Mouse (Mus musculus) activated CD4-positive, CD25-positive, alpha-beta regulatory T cell, adult 4 months (primary cell): Measurements from ENCODE around the gene Boc. TPM values are rescaled to one million over a fixed set of nuclear protein-coding genes. Genes with fewer than 3 reads are reported as not detected.

Experiments
- ATAC-seq: one replicate; pipeline ENCODE4 v1.8.0; 2017
- polyA plus RNA-seq, 2 experiments: library from polyadenylated mRNA; unstranded; fragments of 100-300 nt; shearing (Covaris generic); gene quantifications; one replicate each; pipeline ENCODE4 v1.2.1; 2017

Boc gene
- polyA plus RNA-seq, 2 experiments from 2014 or later, result 0.09 to 0.10 TPM

- ATAC-seq, result no peak
Observed at GRCm38 (mm10) chr16:44526689-44527088, 32.0 kb downstream of the Boc start.

GRCm38 (mm10) chr16:44526044-44526443, 32.7 kb downstream of the Boc start:
- ATAC-seq, result no peak

GRCm38 (mm10) chr16:44523595-44523994, 35.1 kb downstream of the Boc start:
- ATAC-seq, result no peak

- ATAC-seq, result no peak
Observed at GRCm38 (mm10) chr16:44516498-44516897, 42.2 kb downstream of the Boc start.

GRCm38 (mm10) chr16:44510521-44511213, 48.0 kb downstream of the Boc start:
- ATAC-seq, result no peak

- no peak for ATAC-seq
Observed at GRCm38 (mm10) chr16:44509458-44510344, 49.0 kb downstream of the Boc start.

GRCm38 (mm10) chr16:44508772-44509171, 49.9 kb downstream of the Boc start:
- ATAC-seq, result no peak

- no peak for ATAC-seq
Observed at GRCm38 (mm10) chr16:44508025-44508424, 50.7 kb downstream of the Boc start.

GRCm38 (mm10) chr16:44507027-44507929, 51.4 kb downstream of the Boc start:
- ATAC-seq, result no peak

- no peak for ATAC-seq
Observed at GRCm38 (mm10) chr16:44505243-44505642, 53.5 kb downstream of the Boc start.

GRCm38 (mm10) chr16:44502895-44503575, 55.7 kb downstream of the Boc start:
- ATAC-seq, result no peak

GRCm38 (mm10) chr16:44502325-44502724, 56.4 kb downstream of the Boc start:
- no peak for ATAC-seq

GRCm38 (mm10) chr16:44501783-44502182, 56.9 kb downstream of the Boc start:
- no peak for ATAC-seq

GRCm38 (mm10) chr16:44498447-44498846, 60.2 kb downstream of the Boc start:
- no peak for ATAC-seq

- peak; percentile 74 for ATAC-seq
Observed at GRCm38 (mm10) chr16:44496971-44497464, 61.7 kb downstream of the Boc start.

- ATAC-seq, result no peak
Observed at GRCm38 (mm10) chr16:44494441-44495108, 64.1 kb downstream of the Boc start.

GRCm38 (mm10) chr16:44493868-44494267, 64.8 kb downstream of the Boc start:
- ATAC-seq, result no peak

GRCm38 (mm10) chr16:44492706-44493105, 66.0 kb downstream of the Boc start:
- no peak for ATAC-seq

GRCm38 (mm10) chr16:44492151-44492550, 66.5 kb downstream of the Boc start:
- no peak for ATAC-seq

GRCm38 (mm10) chr16:44491051-44491450, 67.6 kb downstream of the Boc start:
- no peak for ATAC-seq

GRCm38 (mm10) chr16:44487194-44487593, 71.5 kb downstream of the Boc start:
- ATAC-seq, result no peak
